Mouse (Mus musculus) thymus, adult 2 months (tissue): ENCODE measurements around the gene Prkce.

Experiments used
- CTCF ChIP-seq: fragments of 200-500 bp; IDR thresholded peaks from 2 replicates; pipeline ENCODE4 v1.5.1; 2012; ENCODE audit warnings: mild to moderate bottlenecking, control low read depth, low read length, moderate library complexity, borderline replicate concordance; ENCODE audit not compliant: control insufficient read depth, poor library complexity, insufficient read depth; ENCODE audit errors: extremely low read depth
- POLR2A ChIP-seq: fragments of 200-500 bp; IDR thresholded peaks from 2 replicates; pipeline ENCODE4 v1.6.1; 2012; ENCODE audit warnings: mild to moderate bottlenecking, low read length, control low read depth, moderate library complexity; ENCODE audit not compliant: control insufficient read depth, poor library complexity, insufficient read depth; ENCODE audit errors: extremely low read depth

- TF ChIP-seq CTCF, result no peak
- TF ChIP-seq POLR2A, result no peak
These were observed 331.9 kb downstream of the Prkce start for GRCm38 (mm10) chr17:86499359-86500045.
